Mouse (Mus musculus) kidney, postnatal 10 days (tissue): ENCODE measurements around the gene Ube2d2b.
A peak's percentile ranks its signal among the peaks of the same experiment; 100 is the strongest.

ENCODE experiments used
- DNase-seq: peaks from one replicate; pipeline ENCODE4 v3.0.0; 2021; ENCODE audit warnings: mixed read lengths

The Ube2d2b gene

GRCm38 (mm10) chr5:107829998-107830560 lies at the start of gene Ube2d2b:
Gene Ube2d2b (plus strand): TSS chr5:107830099.
- no peak for DNase-seq

- no peak for DNase-seq
Observed at GRCm38 (mm10) chr5:107782360-107782759, 47.5 kb upstream of the Ube2d2b start.

DNA sequence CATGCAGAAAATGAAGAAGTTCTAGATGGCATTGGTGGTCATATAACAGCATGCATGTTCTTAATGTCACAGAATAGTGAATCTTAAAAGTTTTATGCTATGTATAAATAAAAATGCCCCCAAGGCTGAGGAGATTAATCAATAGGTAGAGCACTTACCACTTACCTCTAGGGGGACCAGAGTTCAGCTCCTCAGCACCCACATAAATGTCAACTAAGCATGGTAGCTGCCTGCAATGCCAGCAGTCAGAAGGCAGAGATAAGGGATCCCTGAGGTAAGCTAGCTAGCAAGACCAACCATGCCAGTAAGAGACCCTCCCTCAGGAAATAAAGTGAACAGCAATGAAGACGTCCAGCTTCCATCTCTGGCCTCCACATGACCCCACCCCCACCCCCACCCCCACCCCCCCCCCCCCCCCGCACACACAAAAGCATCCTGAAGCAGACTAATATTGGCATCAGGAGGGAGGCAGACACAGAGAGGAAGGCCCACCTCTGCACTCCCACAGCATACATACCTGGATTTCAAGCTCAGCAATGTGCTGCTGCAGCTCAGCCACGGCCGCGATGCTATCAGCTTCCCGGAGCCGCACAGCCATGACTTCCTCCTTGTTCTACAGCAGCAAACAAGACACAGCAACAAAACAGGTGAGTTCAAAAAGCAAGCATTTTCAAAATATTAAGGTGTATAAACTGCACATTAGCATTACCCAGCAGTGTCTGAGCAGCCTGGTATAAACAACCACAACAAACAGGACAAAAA lies 42.0 kb upstream of the Ube2d2b start:
- DNase-seq, result no peak

GRCm38 (mm10) chr5:107789492-107789891 lies 40.4 kb upstream of the Ube2d2b start:
- peak; percentile 45 for DNase-seq

DNA sequence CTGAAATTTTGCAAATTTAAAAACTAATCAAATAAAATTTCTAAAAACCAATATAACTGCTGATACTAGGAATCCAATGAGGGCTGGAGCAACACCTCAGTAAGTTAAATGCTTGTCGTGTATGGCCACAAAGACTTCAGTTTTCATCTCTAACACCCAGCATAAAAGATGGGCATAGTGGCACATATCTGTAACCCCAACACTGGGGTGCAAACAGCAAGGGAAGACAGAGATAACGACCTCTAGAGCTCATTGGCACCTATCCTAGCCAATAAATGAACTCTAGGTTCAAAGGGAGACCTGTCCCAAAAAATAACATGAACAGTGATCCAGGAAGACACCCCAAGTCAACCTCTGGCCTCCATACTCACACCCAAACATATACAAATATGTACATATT lies 37.9 kb upstream of the Ube2d2b start:
- no peak for DNase-seq

GRCm38 (mm10) chr5:107792516-107792915 lies 37.4 kb upstream of the Ube2d2b start:
- no peak for DNase-seq

DNA sequence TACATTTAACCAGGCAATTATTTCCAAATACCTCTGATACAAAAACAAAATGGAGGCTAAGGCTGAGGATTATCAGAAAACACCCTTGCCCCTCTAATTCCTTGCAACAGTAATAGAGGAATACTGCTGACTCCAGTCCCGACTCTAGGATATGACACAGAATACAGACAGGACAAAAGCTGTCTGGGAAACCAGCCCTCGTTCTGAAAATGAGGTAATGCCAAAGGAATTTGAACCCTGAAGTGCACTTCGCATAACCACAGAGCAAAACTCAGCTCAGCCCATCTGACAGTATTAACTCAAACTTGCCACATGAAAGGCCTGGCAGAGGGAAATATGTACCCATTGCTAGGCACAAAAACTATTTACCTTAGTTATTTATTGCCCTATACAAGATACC lies 36.6 kb upstream of the Ube2d2b start:
- DNase-seq, result peak; percentile 14

DNA sequence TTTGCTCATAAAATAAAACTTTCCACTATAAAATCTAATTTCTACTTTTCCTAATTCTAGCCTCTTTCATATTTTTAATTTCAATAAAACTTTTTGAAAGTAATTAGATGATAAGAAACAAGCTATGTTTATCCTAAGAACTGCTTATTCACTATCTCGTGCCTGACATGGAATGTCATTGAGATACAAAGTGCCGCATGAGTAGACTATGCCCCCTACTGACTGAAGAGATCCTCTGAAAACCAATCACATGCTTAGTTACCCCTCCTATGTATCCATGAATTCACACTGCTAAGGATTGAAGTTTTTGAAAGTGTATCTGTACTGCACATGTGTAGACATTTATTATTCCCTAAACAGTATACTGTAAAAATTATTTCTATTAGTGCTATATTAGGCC lies 36.0 kb upstream of the Ube2d2b start:
- DNase-seq, result no peak

DNA sequence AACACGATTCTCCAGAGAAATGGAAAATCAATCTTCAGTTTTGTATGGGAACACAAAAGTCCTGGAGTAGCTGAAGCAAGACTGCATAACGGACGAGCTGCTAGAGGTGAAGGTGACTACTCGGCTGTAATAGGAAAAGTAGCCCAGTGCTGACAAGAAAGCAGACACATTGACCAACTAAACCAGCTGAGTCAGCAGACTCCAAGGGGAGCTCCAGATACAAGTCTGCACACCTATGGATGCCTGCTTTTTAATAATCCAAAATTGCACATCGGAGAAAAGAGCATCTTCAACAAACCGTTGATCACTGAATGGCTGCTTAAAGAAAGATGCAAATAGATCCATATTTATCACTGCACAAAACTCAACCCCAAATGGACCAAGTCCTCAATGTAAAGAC lies 31.6 kb upstream of the Ube2d2b start:
- no peak for DNase-seq

- DNase-seq, result no peak
Observed at GRCm38 (mm10) chr5:107801234-107801633, 28.7 kb upstream of the Ube2d2b start.

DNA sequence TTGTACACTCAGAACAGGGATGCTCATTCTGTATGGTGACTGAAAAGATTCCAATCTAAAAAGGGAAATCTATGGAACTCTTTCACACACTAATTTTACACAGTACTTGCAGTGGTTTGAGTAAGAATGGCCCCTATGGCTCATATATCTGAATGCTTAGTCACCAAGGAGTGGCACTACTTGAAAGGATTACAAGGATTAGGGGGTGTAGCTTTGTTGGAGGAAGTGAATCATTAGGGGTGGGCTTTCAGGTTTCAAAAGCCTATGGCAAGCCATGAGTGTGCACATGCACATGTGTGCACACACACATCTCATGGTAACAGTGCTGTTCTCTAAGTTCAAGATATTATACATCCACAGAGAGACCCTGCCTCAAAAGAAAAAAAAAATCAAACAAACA lies 27.3 kb upstream of the Ube2d2b start:
- no peak for DNase-seq

DNA sequence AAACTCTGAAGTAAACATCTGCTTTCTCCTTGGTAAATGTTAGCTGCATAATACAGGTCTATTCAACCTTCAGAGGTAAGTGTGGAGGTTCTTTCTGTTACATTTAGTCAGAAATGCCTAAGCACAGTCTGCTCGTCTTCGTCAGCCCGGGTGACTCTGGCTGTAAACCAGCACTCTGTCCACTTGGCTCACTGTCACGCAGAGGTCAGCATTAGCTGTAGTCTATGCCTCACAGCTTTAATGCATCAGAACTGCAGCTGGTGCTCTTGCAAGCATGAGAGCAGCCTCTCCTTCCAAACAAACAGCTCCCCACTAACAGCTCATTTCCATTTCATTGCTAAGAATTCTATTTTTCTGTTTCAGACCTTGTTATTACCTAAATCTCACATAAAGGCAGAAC lies 22.4 kb upstream of the Ube2d2b start:
- DNase-seq, result peak; percentile 76

GRCm38 (mm10) chr5:107814651-107815050 lies 15.2 kb upstream of the Ube2d2b start:
- DNase-seq, result no peak

DNA sequence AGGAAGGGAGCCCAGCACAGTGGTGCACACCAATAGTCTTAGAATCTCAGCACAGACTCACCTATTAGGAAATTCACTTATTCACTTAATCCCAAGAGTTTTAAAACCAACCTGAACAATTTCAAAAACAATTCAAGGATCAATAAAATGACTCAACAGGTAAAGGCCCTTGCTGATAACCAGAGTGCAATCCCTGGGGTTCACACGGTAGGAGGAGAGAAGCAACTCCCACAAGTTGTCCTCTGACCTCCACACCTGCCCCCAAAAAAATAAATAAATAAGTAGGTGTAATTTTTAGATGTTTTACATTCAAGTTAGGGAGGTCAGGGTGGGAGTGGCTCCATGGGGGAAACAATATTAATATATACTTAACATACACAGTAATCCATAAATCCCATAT lies 7.4 kb upstream of the Ube2d2b start:
- no peak for DNase-seq

- no peak for DNase-seq
Observed at GRCm38 (mm10) chr5:107831351-107831750, 1.5 kb downstream of the Ube2d2b start.

DNA sequence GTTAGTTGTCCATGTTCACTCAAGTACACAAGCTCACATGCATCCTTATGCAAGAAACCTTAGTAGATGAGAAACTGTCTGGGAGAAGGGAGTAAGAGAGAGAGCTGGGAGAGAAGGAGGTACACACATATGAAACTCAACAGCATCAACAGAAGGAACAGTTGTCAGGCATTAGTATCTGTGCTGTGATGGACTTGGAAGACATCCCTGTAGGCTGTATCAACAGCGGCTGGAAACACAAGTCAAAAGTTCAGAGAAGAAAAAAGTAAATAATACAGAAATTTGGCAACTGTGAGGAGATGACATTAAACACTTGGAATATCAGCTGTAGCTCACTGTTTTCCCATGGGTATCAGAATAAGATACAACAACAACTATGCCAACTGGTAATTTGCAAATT lies 4.4 kb downstream of the Ube2d2b start:
- DNase-seq, result no peak

DNA sequence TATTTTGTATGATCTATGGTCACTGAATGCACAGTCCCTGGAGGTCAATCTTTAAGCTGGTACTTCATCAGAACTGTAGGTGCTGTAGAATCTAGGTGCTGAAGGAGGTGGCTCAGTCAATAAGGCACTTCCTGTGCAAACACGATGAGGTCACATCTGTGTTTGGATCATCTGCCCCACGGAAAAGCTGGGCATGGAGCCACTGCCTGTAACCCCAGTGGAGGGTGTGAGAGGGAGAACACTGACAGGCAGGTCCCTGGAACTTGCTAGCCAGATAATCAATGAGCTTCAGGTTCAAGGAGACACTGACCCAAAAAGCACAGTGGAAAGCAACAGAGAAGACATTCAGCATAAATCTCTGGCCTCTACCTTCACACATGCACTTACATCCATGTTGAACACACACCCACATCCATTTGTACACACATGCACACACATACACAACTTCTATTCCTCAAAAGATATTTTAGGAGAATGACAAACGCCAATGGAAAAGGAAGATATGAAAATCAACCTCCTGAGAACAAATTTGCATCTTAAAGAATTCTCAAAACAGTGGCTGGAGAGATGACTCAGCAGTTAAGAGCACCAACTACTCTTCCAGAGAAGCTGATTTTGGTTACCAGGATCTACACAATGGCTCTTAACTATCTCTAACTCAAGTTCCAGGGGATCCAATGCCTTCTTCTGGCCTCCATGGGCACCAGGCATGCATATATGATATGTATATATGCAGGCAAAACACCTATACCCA lies 9.2 kb downstream of the Ube2d2b start:
- DNase-seq, result peak; percentile 9

DNA sequence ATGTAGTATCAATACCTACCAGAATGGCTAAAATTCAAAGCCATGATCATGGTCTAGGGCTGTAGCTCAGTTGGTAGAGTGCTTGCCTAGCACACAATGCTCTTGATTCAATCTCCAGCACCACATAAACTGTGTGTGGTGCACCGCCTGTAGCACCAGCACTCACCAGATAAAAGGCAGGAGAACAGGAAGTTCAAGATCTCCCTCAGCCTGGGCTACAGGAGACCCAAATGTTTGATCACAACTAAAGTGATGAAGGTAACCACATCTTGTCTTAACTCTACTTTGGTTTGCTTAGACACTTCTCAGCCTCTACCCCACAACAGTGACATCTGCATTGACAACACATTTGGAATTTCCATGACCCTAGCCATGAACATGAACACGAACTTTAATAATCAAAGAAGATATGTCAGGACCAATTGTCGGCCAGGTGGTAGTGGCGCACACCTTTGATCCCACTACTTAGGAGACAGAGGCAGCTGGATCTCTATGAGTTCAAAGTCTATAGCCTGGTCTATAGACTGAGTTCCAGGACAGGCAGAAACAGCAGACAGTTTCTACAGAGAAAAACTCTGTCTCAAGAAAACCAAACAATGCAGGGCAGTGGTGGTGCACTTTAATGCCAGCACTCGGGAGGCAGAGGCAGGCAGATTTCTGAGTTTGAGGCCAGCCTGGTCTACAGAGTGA lies 10.8 kb downstream of the Ube2d2b start:
- no peak for DNase-seq

DNA sequence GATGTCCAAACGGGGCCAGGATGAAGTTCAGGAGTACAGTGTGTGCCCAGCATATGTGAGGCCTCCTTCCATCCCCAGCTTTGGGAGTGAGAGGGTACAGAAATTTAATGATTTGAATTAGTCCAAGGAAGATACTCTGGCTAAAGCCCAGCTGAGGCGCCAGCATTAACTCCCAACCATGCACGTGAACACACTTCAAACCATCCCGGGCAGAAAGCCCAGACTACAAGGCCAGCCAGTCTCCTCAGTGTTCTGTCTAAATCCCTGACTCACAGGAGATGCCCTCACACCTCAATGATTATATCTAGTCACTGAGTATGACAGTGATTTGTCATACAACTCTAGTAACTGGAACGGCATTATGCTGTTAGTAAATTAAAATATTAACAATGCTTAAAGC lies 17.4 kb downstream of the Ube2d2b start:
- peak; percentile 16 for DNase-seq

DNA sequence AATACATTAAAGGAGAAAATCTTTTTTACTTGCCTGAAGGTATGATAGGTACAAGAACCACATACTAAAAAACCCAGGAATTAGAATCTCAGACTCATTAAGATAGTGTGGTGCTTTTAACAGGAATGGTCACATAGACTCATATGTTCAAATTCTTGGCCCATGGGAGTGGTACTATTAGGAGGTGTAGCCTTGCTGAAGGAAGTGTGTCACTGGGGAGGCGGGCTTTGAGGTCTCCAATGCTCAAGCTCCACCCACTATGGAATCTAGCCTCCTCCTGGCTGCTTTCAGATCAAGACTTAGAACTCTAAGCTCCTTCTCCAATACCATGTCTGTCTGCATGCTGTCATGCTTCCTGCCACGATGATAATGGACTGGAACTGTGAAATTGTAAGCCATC lies 17.9 kb downstream of the Ube2d2b start:
- DNase-seq, result no peak

- DNase-seq, result no peak
Observed at GRCm38 (mm10) chr5:107848964-107849363, 19.1 kb downstream of the Ube2d2b start.

DNA sequence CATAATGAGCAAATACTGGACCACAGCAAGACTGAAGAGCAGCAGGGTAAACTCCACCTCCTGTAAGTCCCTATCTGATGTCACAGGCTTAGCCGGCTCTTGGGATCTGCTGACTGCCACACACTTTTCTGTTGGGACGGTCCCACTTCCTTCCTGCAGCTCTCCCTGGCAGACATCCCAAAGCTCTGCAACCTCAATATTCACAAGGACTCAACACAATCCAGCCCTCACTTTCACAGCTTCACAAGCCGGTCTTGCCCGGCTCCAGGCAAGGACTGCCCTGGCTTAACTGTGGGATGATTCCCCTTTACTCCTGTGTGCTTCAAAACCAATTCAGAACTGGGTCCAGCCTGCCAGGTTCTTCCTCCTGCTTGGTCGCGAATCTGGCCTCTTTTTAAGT lies 23.9 kb downstream of the Ube2d2b start:
- DNase-seq, result peak; percentile 73

DNA sequence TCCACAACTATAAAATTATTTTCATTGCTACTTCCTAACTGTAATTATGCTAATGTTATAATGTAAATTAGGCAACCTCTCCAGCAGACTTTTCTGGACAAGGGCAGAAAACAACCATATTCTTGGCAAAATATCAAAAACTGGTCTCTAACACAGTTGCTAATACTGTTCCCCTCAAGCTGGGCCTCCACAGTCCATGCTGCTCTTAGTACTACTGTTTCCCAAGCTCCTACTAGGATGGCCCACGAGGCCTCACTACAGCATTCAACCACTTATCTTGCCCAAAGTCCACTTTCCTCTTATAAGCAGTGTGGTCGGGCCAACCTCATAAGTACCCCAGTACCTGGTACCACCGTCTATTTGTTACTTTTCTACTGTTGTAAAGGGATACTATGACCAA lies 24.7 kb downstream of the Ube2d2b start:
- no peak for DNase-seq

GRCm38 (mm10) chr5:107855546-107855945 lies 25.6 kb downstream of the Ube2d2b start:
- no peak for DNase-seq
